ENCODE assay signal across 19 mouse cellular contexts in genomic region chr12:70978345-70978744, GRCm38 (mm10). TPM values are rescaled to one million over a fixed set of nuclear protein-coding genes. Genes with fewer than 3 reads are reported as not detected.
DNase-seq lines count a peak whose midpoint lies in the region; ATAC-seq lines count a peak whose summit lies in the region.
"Had no signal": no experiment of that assay in that cellular context is flagged by ENCODE, and none has a peak within 500 bp of the region (broad histone marks: within the 10 kb centered on the region; RNA-seq: fewer than 3 reads in every experiment).

No protein-coding gene starts in this region.

- no peak for ATAC-seq in heart, embryonic 12.5 days (ENCODE audit: insufficient number of reproducible peaks, low FRiP score)
- ATAC-seq in forebrain, embryonic 11.5 days (replicated peaks; ENCODE audit: low FRiP score), result no peak
- ATAC-seq: forebrain, embryonic 16.5 days had no signal

- H3K9me3 ChIP-seq in heart, embryonic 12.5 days (replicated peaks), result no peaks in the 10 kb centered on the region
- no peaks in the 10 kb centered on the region for H3K9me3 ChIP-seq in forebrain, embryonic 11.5 days (ENCODE audit: control insufficient read depth, low read length)
- H3K9me3 ChIP-seq: embryonic facial prominence, embryonic 10.5 days; forebrain, embryonic 10.5 days; hindbrain, embryonic 10.5 days had no signal

- WGBS in heart, embryonic 12.5 days, result 88% methylated on average over 7 of the region's 7 CpGs
- WGBS in forebrain, embryonic 11.5 days, result 91% methylated on average over 7 of the region's 7 CpGs

- peaks cover 41% of the 10 kb centered on the region for H3K36me3 ChIP-seq in heart, embryonic 12.5 days
- no peaks in the 10 kb centered on the region for H3K36me3 ChIP-seq in forebrain, embryonic 11.5 days (ENCODE audit: control insufficient read depth, insufficient read depth, low read length)

- no peak overlapping the region for H3K9ac ChIP-seq in heart, embryonic 12.5 days
- H3K9ac ChIP-seq in forebrain, embryonic 11.5 days (ENCODE audit: low read length), result no peak overlapping the region
- H3K9ac ChIP-seq: hindbrain, embryonic 14.5 days had no signal

- peak; percentile 67 for DNase-seq in heart, adult 11 months
- peak; percentile 29 for DNase-seq in 416B (ENCODE audit: low read depth)
- peak; percentile 52 for DNase-seq in fat pad, adult 2 months (ENCODE audit: extremely low read depth, low read depth, low spot score)
- DNase-seq in yolk sac, embryonic 10.5 days (ENCODE audit: low spot score), result peak; percentile 60
- DNase-seq in lung, postnatal 10 days, result no peak
- no peak for DNase-seq in forebrain, embryonic 11.5 days (ENCODE audit: low spot score)
- DNase-seq: adrenal gland, adult 8-10 months; adrenal gland, postnatal 36 days; cerebellum, adult 2 months; cerebellum, postnatal 10 days; gastrocnemius, postnatal 36 days; heart, adult 2 months had no signal

- H3K27me3 ChIP-seq in heart, embryonic 12.5 days (replicated peaks), result no peaks in the 10 kb centered on the region
- no peaks in the 10 kb centered on the region for H3K27me3 ChIP-seq in forebrain, embryonic 11.5 days (ENCODE audit: control insufficient read depth, insufficient read depth, low read length)

- peaks cover 8% of the 10 kb centered on the region for H3K4me1 ChIP-seq in heart, embryonic 12.5 days (replicated peaks)
- H3K4me1 ChIP-seq in forebrain, embryonic 11.5 days (replicated peaks; ENCODE audit: control insufficient read depth, insufficient read depth, low read length), result peaks cover 5% of the 10 kb centered on the region

- H3K27ac ChIP-seq in heart, embryonic 12.5 days (ENCODE audit: poor library complexity, severe bottlenecking), result no peak overlapping the region
- no peak overlapping the region for H3K27ac ChIP-seq in forebrain, embryonic 11.5 days (ENCODE audit: low read depth, low read length)
- H3K27ac ChIP-seq: embryonic facial prominence, embryonic 10.5 days; forebrain, embryonic 10.5 days; heart, adult 2 months; hindbrain, embryonic 10.5 days; hindbrain, embryonic 14.5 days had no signal

- no peak overlapping the region for H3K4me3 ChIP-seq in heart, embryonic 12.5 days
- H3K4me3 ChIP-seq in forebrain, embryonic 11.5 days (ENCODE audit: low read depth, low read length), result no peak overlapping the region
- H3K4me3 ChIP-seq: embryonic facial prominence, embryonic 10.5 days; forebrain, embryonic 10.5 days; heart, adult 2 months; hindbrain, embryonic 10.5 days had no signal

- no peak overlapping the region for H3K4me2 ChIP-seq in heart, embryonic 12.5 days
- H3K4me2 ChIP-seq in forebrain, embryonic 11.5 days (ENCODE audit: low read depth, low read length, severe bottlenecking), result no peak overlapping the region
- H3K4me2 ChIP-seq: heart, embryonic 11.5 days; hindbrain, embryonic 14.5 days had no signal

RNA-seq across cellular contexts. Expression of gene Psma3, which starts 3.9 kb away (rescaled TPM):
- polyA plus RNA-seq in heart, embryonic 12.5 days (2016; fragmentation: Nextera tagmentation; extraction: Ambion mirVana), result 421 and 431 TPM in 2 replicates
- polyA plus RNA-seq in forebrain, embryonic 11.5 days (2014; fragmentation: Nextera tagmentation; extraction: Ambion mirVana), result 502 and 601 TPM in 2 replicates

RNA-seq across cellular contexts. Expression of gene Arid4a, which starts 37.4 kb away (rescaled TPM):
- polyA plus RNA-seq in heart, embryonic 12.5 days (2016; fragmentation: Nextera tagmentation; extraction: Ambion mirVana), result 24.0 and 25.3 TPM in 2 replicates
- polyA plus RNA-seq in forebrain, embryonic 11.5 days (2014; fragmentation: Nextera tagmentation; extraction: Ambion mirVana), result 35.7 and 38.1 TPM in 2 replicates

RNA-seq across cellular contexts. Expression of gene Actr10, which starts 40.7 kb away (rescaled TPM):
- 196 and 197 TPM in 2 replicates for polyA plus RNA-seq in heart, embryonic 12.5 days (2016; fragmentation: Nextera tagmentation; extraction: Ambion mirVana)
- polyA plus RNA-seq in forebrain, embryonic 11.5 days (2014; fragmentation: Nextera tagmentation; extraction: Ambion mirVana), result 251 and 261 TPM in 2 replicates

Comparison
In these comparisons a context has a peak if more than half of its experiments do, and no peak if none do; other contexts are left out.
1. DNase-seq: peak in heart, adult 11 months (single experiment), 416B (single experiment), fat pad, adult 2 months (single experiment) and yolk sac, embryonic 10.5 days (single experiment); none in lung, postnatal 10 days (single experiment) and forebrain, embryonic 11.5 days (single experiment).